Mouse (Mus musculus) liver, embryonic 16.5 days (tissue): ENCODE results near the gene Ipcef1. TPM values are rescaled to one million over a fixed set of nuclear protein-coding genes. Genes with fewer than 3 reads are reported as not detected.

Source experiments
- ATAC-seq: fragments of 200-750 bp; cut with Nextera tagmentation; 2 replicates; pipeline ENCODE4 v1.8.0; 2017; ENCODE audit warnings: low read depth, mild to moderate bottlenecking, moderate number of reproducible peaks, moderate library complexity
- H3K27ac ChIP-seq: fragments of 300-500 bp; sonication (generic); 2 replicates; pipeline ENCODE4 v1.5.1; 2014; ENCODE audit warnings: mild to moderate bottlenecking, low read length
- H3K27me3 ChIP-seq: fragments of 300-500 bp; sonication (generic); 2 replicates; pipeline ENCODE4 v1.6.1; 2014; ENCODE audit warnings: low read depth, low read length, mixed read lengths; ENCODE audit not compliant: control insufficient read depth, insufficient read depth
- H3K36me3 ChIP-seq: fragments of 300-500 bp; sonication (generic); 2 replicates; pipeline ENCODE4 v1.6.1; 2014; ENCODE audit warnings: mild to moderate bottlenecking; ENCODE audit not compliant: control insufficient read depth, insufficient read depth
- H3K4me1 ChIP-seq: fragments of 300-500 bp; sonication (generic); 2 replicates; pipeline ENCODE4 v1.6.1; 2014; ENCODE audit warnings: low read depth, low read length, mixed read lengths; ENCODE audit not compliant: control insufficient read depth
- H3K4me2 ChIP-seq: fragments of 300-500 bp; sonication (generic); 2 replicates; pipeline ENCODE4 v1.6.1; 2014; ENCODE audit warnings: low read depth, low read length, mixed read lengths
- H3K4me3 ChIP-seq: fragments of 300-500 bp; sonication (generic); 2 replicates; pipeline ENCODE4 v1.5.1; 2014; ENCODE audit warnings: low read depth, mild to moderate bottlenecking, low read length
- H3K9ac ChIP-seq: fragments of 300-500 bp; sonication (generic); 2 replicates; pipeline ENCODE4 v1.6.1; 2014; ENCODE audit warnings: low read depth, low read length
- H3K9me3 ChIP-seq: fragments of 300-500 bp; sonication (generic); replicated peaks from 2 replicates; pipeline ENCODE4 v1.6.1; 2016; ENCODE audit warnings: low read length; ENCODE audit not compliant: control insufficient read depth
- WGBS: fragments of 180-500 bp; shearing (Covaris S2); extraction: QIAGEN DNeasy Blood & Tissue Kit; methylation state at CpG from one replicate; pipeline ENCODE4 v1.1.7; 2014; ENCODE audit not compliant: insufficient replicate concordance; 5-methylcytosine and 5-hydroxymethylcytosine counted together
- polyA plus RNA-seq: library from polyadenylated mRNA; unstranded; fragments of >200 nt; fragmentation: Nextera tagmentation; extraction: Ambion mirVana; gene quantifications from 2 replicates; pipeline ENCODE4 v1.2.1, GENCODE M21; 2015

Gene Ipcef1
- polyA plus RNA-seq, 1 experiment from 2014 or later: 0.97 TPM

DNA sequence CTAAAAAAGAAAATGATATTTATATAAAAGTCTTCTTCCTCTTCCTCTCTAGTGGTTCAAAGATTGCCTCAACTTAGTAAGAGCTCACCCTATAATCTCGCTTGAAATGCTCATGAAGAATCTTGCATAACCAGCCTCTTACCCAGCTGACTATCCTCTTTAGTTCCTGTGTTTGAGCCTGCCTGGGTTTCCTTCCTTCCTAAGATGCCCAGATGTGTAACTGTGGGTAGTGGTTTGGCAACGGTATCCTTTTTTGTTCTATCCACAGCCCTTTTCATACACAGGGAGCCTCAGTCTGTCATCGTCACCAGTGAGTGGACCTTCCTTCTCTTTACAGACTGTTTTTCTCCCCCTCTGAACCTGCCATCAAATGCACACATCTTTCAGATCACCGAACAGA lies 66.0 kb downstream of the Ipcef1 start:
- no peak for ATAC-seq
- 33% methylated on average over 4 of the region's 4 CpGs for WGBS
- H3K27ac ChIP-seq: no peak overlapping the region

DNA sequence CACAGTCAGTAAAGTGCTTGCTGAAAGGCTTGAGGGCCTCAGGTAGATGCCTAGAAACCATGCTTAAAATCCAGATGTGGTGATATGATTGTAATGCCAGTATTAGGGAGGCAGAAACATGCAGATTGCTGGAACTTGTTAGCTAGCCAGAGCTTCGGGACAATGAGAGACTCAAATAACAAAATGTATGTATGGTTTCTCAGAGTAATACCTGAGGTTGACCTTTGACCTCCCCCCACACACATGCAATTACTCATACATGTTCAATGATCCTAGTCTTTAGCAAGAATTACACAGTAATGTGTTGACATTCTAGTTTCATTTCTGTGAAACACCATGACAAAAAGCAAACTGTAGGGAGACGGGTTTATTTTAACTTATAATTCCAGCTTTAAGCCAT lies 68.8 kb downstream of the Ipcef1 start:
- Histone ChIP-seq H3K9ac (no peak overlapping the region), H3K4me3 (no peak overlapping the region), H3K36me3 (no peaks in the 10 kb centered on the region), H3K27me3 (no peaks in the 10 kb centered on the region), H3K4me1 (no peaks in the 10 kb centered on the region), H3K27ac (no peak overlapping the region), H3K4me2 (no peak overlapping the region), H3K9me3 (no peaks in the 10 kb centered on the region)
- WGBS: 56% methylated on average over 2 of the region's 2 CpGs
- ATAC-seq: no peak

More for the DNA sequence above, 66.0 kb downstream of the Ipcef1 start:
- no peak overlapping the region for H3K4me2 ChIP-seq
- H3K27me3 ChIP-seq: no peaks in the 10 kb centered on the region
- no peaks in the 10 kb centered on the region for H3K4me1 ChIP-seq
- H3K9ac ChIP-seq: no peak overlapping the region
- H3K36me3 ChIP-seq: no peaks in the 10 kb centered on the region
- no peak overlapping the region for H3K4me3 ChIP-seq
- H3K9me3 ChIP-seq: no peaks in the 10 kb centered on the region

DNA sequence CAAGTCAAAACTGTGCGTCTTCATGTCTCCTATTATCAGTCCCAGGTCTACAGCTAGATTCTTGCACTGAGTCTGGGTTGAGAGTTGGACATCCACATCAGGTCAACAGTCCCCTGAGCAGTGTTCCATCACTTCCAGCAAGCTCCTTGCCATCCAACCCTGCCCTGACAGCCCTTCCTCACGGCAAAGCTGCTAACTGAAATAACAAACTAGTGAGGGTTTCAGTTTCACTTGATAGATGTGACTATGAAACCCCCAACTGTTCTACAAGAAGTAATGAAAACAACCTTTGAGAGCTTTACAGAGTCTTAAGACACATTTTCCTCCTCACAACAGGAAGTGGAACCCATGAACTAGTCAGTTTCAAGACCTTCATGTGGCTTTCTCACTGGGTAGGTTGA lies 69.5 kb downstream of the Ipcef1 start:
- ATAC-seq: no peak
- Histone ChIP-seq H3K36me3 (no peaks in the 10 kb centered on the region), H3K27ac (0 out of 2 replicates have a peak overlapping the region, but pooled peaks have one; percentile 4), H3K9me3 (no peaks in the 10 kb centered on the region), H3K9ac (no peak overlapping the region), H3K4me1 (no peaks in the 10 kb centered on the region), H3K4me3 (no peak overlapping the region), H3K4me2 (no peak overlapping the region), H3K27me3 (no peaks in the 10 kb centered on the region)
- 42% methylated on average over 2 of the region's 2 CpGs for WGBS

DNA sequence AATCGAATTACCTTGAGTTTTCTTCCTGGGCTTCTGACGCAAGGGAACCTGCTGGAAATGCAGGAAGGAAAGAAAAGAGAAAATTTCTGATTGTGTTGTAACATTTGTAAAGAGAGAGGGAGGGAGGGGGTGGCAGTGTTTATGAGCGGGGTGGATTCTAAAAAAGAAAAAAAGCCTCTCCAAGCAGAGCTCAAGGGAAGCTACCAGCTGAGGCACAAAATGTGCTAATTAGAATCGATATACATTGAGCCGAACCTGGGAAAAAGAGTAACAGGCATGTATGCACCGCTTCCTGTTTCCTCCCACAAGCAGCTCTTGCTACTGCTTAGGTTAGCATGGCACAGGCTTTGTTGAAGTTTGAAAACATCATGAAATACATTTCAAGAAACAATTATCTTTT lies 72.0 kb downstream of the Ipcef1 start:
- WGBS: 14% methylated on average over 6 of the region's 6 CpGs
- peak overlapping the region; percentile 21; the same call in 1 of the 2 replicates for H3K4me2 ChIP-seq
- no peaks in the 10 kb centered on the region for H3K9me3 ChIP-seq
- H3K36me3 ChIP-seq: no peaks in the 10 kb centered on the region
- H3K4me3 ChIP-seq: no peak overlapping the region
- H3K27ac ChIP-seq: no peak overlapping the region
- no peak for ATAC-seq
- H3K9ac ChIP-seq: no peak overlapping the region
- no peaks in the 10 kb centered on the region for H3K4me1 ChIP-seq
- no peaks in the 10 kb centered on the region for H3K27me3 ChIP-seq

DNA sequence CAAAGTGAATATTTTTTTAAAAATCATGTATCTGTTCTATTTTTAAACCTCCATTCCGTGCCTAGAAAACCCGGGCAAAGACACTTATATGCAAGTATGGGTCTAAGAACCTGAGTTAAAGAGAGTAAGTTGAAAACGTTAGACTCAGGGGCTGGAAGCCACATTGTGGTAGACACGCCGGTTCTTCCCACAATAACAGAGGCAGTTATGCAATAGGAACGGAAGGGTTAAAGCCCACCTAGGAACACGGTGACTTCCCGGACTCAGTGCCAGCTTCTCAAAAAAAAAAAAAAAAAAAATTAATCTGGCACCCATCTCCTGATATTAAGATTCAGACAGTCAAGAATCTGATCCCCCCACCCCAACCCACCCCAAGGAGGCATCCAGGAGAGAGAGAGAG lies 72.5 kb downstream of the Ipcef1 start:
- no peak overlapping the region for H3K4me3 ChIP-seq
- no peaks in the 10 kb centered on the region for H3K9me3 ChIP-seq
- no peaks in the 10 kb centered on the region for H3K27me3 ChIP-seq
- no peaks in the 10 kb centered on the region for H3K4me1 ChIP-seq
- ATAC-seq: no peak
- H3K36me3 ChIP-seq: no peaks in the 10 kb centered on the region
- H3K4me2 ChIP-seq: peak overlapping the region; percentile 21; the same call in 1 of the 2 replicates
- H3K9ac ChIP-seq: no peak overlapping the region
- no peak overlapping the region for H3K27ac ChIP-seq
- 21% methylated on average over 8 of the region's 8 CpGs for WGBS

DNA sequence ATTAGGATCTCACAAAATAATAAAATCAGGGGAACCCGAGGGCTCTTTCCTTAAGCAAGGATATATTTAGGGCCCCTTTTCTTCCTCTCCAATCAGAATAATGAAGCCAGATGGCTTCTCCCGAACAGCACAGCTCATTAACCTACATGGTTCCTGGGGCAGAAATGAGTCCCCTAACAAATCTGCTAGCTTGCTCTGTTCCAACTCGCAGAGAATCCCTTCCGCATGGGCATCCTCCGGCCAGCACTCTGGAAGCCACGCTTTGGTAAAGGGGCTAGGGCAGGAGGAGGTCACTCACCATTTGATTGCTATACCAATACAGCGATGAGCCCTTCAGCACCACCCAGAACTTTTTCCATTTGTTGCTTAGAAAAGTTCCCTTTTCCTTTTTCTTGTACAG lies 73.1 kb downstream of the Ipcef1 start:
- Histone ChIP-seq H3K27ac (no peak overlapping the region), H3K4me3 (no peak overlapping the region), H3K27me3 (no peaks in the 10 kb centered on the region), H3K9ac (no peak overlapping the region), H3K4me2 (no peak overlapping the region), H3K36me3 (no peaks in the 10 kb centered on the region), H3K9me3 (no peaks in the 10 kb centered on the region), H3K4me1 (no peaks in the 10 kb centered on the region)
- WGBS: 53% methylated on average over 7 of the region's 7 CpGs
- ATAC-seq: no peak

DNA sequence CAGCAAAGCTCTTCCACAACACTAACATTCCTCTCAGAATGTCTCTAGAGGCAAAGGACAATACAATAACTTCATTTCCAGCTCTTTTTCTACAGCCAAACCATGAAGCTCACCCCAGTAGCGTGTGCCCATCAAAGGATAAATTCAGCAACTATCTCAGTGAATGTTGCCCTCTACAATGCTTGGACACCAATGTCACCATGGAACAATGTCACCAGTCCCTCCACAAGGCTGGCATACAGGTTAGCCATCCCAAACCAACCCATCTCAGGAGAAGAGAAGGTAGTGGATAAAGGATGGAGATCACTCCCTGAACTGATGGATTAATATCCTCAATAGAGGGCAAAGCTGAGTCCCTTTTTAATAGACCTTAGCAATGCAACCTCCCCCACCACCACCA lies 73.5 kb downstream of the Ipcef1 start:
- Histone ChIP-seq H3K27me3 (no peaks in the 10 kb centered on the region), H3K4me2 (no peak overlapping the region), H3K4me1 (no peaks in the 10 kb centered on the region), H3K27ac (no peak overlapping the region), H3K9me3 (no peaks in the 10 kb centered on the region), H3K9ac (no peak overlapping the region), H3K36me3 (no peaks in the 10 kb centered on the region), H3K4me3 (no peak overlapping the region)
- WGBS: 74% methylated on average over 1 of the region's 1 CpGs
- ATAC-seq: no peak

DNA sequence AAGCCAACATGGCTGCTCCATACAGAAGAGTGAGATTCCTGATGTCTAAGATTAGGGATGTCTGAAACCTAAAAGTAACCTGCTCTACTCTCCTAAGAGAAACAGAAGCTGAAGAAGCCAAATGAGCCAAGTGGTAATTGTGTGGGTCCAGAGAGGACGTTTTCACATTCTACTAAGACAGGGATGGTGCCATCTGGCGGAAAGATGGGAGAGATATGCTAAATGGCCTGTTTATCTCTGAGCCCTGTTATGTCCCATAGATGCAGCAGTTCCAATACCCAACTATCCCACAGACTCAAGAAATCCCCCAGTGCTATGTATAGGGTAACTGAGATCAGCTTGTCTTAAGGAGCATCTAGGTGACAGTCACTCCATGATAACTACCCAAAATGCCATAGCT lies 74.4 kb downstream of the Ipcef1 start:
- no peak for ATAC-seq
- H3K27ac ChIP-seq: no peak overlapping the region
- no peak overlapping the region for H3K4me2 ChIP-seq
- WGBS: 43% methylated on average over 2 of the region's 2 CpGs
- H3K4me1 ChIP-seq: no peaks in the 10 kb centered on the region
- H3K9me3 ChIP-seq: no peaks in the 10 kb centered on the region
- no peak overlapping the region for H3K9ac ChIP-seq
- no peaks in the 10 kb centered on the region for H3K36me3 ChIP-seq
- H3K4me3 ChIP-seq: no peak overlapping the region
- no peaks in the 10 kb centered on the region for H3K27me3 ChIP-seq

DNA sequence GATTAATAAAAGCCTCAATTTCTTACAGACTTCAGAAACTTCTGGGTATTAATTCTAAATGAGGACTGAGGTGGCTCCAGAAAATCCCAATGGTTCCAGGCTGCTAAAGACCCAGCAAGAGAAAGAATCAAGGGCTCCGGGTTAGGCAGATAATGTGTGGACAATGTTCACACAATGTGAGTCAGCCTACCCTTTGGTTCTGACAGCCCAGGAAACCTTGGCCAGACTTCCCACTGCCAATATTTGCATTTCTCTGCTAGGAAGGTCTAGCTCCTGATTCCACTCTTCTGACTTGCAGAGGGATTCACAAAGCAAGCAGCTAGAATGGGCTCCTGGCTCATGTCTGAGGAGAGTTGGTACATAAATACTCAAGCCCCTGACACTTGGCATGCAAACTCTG lies 83.9 kb downstream of the Ipcef1 start:
- H3K27ac ChIP-seq: no peak overlapping the region
- no peaks in the 10 kb centered on the region for H3K4me1 ChIP-seq
- ATAC-seq: no peak
- WGBS: 44% methylated on average over 1 of the region's 1 CpGs
- no peak overlapping the region for H3K4me2 ChIP-seq
- no peak overlapping the region for H3K9ac ChIP-seq
- H3K36me3 ChIP-seq: no peaks in the 10 kb centered on the region
- no peaks in the 10 kb centered on the region for H3K9me3 ChIP-seq
- H3K4me3 ChIP-seq: no peak overlapping the region
- no peaks in the 10 kb centered on the region for H3K27me3 ChIP-seq
